Mouse (Mus musculus): ENCODE measurements at regions not wholly inside any gene's neighbourhood (a gene's known extent, or its start where the extent isn't known, plus 50 kb on each side); places are given as distances from the start of the nearest gene placed in this dataset.

GRCm38 (mm10) chr7:111257842-111258241 lies 175.0 kb upstream of the Eif4g2 start:
- no peak for DNase-seq (ENCODE audit: low spot score in 2 of 2)
- intact Hi-C loops (cut with DNase I): no loop called here

GRCm38 (mm10) chr7:111256199-111256598 lies 173.4 kb upstream of the Eif4g2 start:
- intact Hi-C loops (cut with DNase I): no loop called here

DNA sequence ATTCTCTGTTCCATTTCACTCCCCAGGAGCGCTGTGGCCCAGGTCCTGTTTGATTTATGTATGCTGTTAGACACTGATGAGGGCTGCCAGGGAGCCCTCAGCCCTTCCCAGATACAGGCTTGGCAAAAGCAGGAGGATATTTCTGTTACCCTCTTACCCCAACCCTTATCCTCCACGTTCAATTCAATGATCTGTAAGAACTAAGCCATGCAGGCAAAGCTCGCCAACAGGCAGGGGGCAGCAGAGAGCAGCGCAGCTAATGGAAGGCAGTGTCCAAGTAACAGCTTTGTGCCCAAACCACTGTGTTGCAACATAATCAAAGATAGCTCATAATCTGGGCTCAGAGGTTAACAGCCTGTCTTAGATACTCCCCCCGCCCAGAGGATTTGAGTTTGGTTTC lies 166.8 kb upstream of the Eif4g2 start:
- intact Hi-C loops (cut with DNase I): loop anchor here (10.0 kb wide), 2 partner anchors 165 to 535 kb away; partner anchors contain the start of gene Eif4g2
- DNase-seq (ENCODE audit: low spot score in 2 of 2): peak; percentile 71 to 81

More at GRCm38 (mm10) chr7:111256199-111256598, 173.4 kb upstream of the Eif4g2 start:
- DNase-seq (ENCODE audit: low spot score in 2 of 2): no peak

DNA sequence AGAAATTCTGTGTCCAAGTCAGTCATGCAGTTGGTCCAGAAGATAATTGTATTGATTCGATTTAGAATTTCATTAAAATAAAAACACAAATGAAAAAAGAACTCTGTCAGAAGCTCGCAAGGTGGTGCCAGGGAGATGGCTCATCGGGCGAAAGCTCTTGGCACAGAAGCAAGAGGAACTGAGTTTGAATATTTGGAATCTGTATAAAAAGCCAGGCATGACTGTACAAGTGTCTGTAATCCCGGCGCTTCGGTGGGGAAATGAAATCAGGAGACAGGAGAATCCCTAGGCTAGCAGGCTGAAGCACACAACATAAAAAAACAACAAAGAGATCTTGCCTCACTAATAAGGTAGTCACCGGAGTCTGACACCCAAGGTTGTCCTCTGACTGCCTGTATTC lies 162.7 kb upstream of the Eif4g2 start:
- DNase-seq (ENCODE audit: low spot score in 2 of 2): peak; percentile 43 to 81
- intact Hi-C loops (cut with DNase I): loop anchor here (10.0 kb wide), 2 partner anchors 161 to 539 kb away; partner anchors contain the start of gene Eif4g2

- intact Hi-C loops (cut with DNase I): loop anchor here (10.0 kb wide), 2 partner anchors 160 to 540 kb away; partner anchors contain the start of gene Eif4g2
- DNase-seq (ENCODE audit: low spot score in 2 of 2): no peak
Observed at GRCm38 (mm10) chr7:111245067-111245466, 162.2 kb upstream of the Eif4g2 start.

DNA sequence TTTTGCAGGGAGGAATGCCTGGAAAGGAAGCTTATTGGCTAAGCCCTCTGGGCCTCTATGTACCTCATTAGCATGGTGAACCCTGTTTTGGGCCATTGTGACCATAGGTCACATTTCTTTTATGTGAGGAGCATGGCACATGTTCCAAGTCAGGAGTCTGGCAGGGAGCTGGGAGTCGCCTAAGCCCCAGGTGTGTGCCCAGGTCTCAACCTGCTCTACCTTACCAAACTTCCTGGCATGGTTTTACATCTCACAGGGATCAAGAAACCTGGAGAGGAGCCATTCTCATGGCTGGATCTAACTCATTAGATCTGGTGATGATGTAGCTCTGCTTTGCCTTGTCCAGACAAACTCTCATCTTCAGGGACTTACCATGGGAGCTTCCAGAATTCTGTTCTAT lies 161.0 kb upstream of the Eif4g2 start:
- intact Hi-C loops (cut with DNase I): loop anchor here (5.0 to 10.0 kb wide), 3 partner anchors 159 to 723 kb away; partner anchors contain the start of gene Eif4g2
- no peak for DNase-seq (ENCODE audit: low spot score in 2 of 2)

GRCm38 (mm10) chr7:111242646-111243045 lies 159.8 kb upstream of the Eif4g2 start:
- intact Hi-C loops (cut with DNase I): loop anchor here (5.0 to 10.0 kb wide), 3 partner anchors 158 to 725 kb away; partner anchors contain the start of gene Eif4g2
- no peak for DNase-seq (ENCODE audit: low spot score in 2 of 2)

- peak; percentile 40 to 52 for DNase-seq (ENCODE audit: low spot score in 2 of 2)
Observed at GRCm38 (mm10) chr7:111241538-111241937, 158.7 kb upstream of the Eif4g2 start.

GRCm38 (mm10) chr7:111240234-111240826 lies 157.5 kb upstream of the Eif4g2 start:
- no peak for DNase-seq (ENCODE audit: low spot score in 2 of 2)
- intact Hi-C loops (cut with DNase I): loop anchor here (5.0 to 10.0 kb wide), 3 partner anchors 156 to 727 kb away; partner anchors contain the start of gene Eif4g2

More at GRCm38 (mm10) chr7:111241538-111241937, 158.7 kb upstream of the Eif4g2 start:
- intact Hi-C loops (cut with DNase I): loop anchor here (1.0 to 10.0 kb wide), 4 partner anchors 59 to 726 kb away; partner anchors contain the start of gene Eif4g2

DNA sequence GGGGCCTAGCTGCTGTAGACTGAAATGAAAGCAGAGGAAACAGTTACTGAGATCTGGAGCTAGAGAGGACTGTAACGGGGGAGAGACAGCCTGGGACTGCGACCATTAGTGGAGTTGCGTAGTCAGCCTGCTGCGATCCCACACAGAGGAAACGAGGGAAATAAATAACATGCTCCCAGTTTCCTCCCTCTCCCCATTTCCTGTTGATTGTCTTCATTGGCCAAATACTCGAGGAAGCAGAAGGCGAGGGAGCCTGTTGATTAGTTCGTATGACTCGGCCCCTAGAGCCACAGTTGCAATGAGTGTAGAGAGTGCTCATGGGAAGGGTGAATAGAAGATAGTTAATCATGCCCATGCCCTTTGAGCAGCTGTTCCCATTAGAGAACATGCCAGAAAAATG lies 155.0 kb upstream of the Eif4g2 start:
- intact Hi-C loops (cut with DNase I): loop anchor here (5.0 kb wide), 1 partner anchor 191 kb away; no protein-coding TSS in a partner anchor
- no peak for DNase-seq (ENCODE audit: low spot score in 2 of 2)

GRCm38 (mm10) chr7:111230630-111231029 lies 147.8 kb upstream of the Eif4g2 start:
- intact Hi-C loops (cut with DNase I): no loop called here
- peak; percentile 17 to 73 for DNase-seq (ENCODE audit: low spot score in 2 of 2)

GRCm38 (mm10) chr7:111227082-111227481 lies 144.3 kb upstream of the Eif4g2 start:
- no peak for DNase-seq (ENCODE audit: low spot score in 2 of 2)
- intact Hi-C loops (cut with DNase I): no loop called here

DNA sequence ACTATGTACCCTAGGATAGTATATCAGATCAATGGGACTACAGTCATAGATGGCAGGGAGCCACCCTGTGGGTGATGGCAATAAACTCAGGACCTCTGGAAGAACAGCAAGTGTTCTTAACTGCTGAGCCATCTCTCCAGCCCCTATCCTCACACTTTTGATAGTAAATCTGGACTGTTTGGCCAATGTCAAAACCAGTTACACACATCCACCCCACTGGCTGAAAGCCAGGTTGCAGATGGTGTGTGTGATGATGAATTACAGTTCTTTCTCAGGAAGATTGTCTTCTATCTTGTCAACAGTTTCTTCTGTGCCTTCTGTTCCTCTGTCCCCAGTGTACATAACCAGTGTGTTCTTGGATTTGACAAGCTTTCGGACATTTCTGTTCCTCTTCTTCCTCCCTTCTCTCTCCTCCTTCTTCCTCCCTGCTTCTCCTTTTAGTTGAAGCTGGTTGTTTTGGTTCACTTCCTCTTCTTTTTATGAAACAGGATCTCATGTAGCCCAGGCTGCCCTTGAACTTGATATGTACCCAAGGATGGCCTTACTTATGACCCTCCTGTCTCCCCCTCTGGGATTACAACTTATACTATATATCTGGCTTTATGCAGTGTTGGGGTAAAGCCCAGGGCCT lies 143.3 kb upstream of the Eif4g2 start:
- intact Hi-C loops (cut with DNase I): no loop called here
- no peak for DNase-seq (ENCODE audit: low spot score in 2 of 2)

- DNase-seq (ENCODE audit: low spot score in 2 of 2): no peak
- intact Hi-C loops (cut with DNase I): no loop called here
Observed at GRCm38 (mm10) chr7:111215586-111215985, 132.8 kb upstream of the Eif4g2 start.

GRCm38 (mm10) chr7:111214226-111214906 lies 131.5 kb upstream of the Eif4g2 start:
- no peak for DNase-seq (ENCODE audit: low spot score in 2 of 2)
- intact Hi-C loops (cut with DNase I): no loop called here

- no peak for DNase-seq (ENCODE audit: low spot score in 2 of 2)
- intact Hi-C loops (cut with DNase I): no loop called here
Observed at GRCm38 (mm10) chr7:111212188-111212587, 129.4 kb upstream of the Eif4g2 start.

DNA sequence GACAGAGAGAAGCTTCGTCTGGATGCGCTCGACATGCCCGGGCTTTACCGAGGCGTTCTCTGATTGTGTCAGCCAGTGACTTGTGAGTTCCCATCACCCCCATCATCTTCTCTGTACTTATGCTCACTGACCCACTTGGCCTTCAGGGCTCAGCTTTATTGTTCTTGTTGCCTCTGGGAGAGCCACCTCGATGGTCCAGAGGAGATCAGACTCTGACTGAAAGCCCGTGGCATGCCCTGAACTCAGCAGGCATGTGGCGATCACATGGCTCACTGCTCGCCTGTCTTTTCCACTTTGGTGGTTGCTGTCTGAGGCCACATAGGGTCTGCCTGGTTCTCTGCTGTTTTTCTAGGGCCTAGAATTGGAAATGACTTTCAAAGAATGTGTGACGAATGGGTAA lies 128.8 kb upstream of the Eif4g2 start:
- intact Hi-C loops (cut with DNase I): no loop called here
- DNase-seq (ENCODE audit: low spot score in 2 of 2): no peak

DNA sequence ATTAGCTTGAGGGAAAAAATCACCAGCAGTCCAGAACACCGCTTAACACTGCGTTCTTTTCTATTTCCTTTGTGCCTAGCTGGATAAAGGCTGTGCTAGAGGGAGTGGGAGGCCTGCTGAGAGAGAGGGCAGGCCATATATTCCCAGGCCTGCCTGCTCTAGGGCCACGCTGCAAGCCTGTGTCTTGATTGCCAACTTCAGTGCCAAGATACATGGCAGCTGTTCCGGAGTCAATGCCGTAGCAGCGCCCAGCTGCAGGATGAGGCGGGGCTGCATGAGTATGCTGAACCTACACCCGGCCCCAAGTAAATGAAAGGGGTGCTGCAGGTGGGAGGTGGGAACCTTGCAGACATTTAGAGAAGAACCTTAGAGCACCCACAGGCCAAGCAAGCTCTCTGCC lies 127.5 kb upstream of the Eif4g2 start:
- intact Hi-C loops (cut with DNase I): no loop called here
- no peak for DNase-seq (ENCODE audit: low spot score in 2 of 2)

DNA sequence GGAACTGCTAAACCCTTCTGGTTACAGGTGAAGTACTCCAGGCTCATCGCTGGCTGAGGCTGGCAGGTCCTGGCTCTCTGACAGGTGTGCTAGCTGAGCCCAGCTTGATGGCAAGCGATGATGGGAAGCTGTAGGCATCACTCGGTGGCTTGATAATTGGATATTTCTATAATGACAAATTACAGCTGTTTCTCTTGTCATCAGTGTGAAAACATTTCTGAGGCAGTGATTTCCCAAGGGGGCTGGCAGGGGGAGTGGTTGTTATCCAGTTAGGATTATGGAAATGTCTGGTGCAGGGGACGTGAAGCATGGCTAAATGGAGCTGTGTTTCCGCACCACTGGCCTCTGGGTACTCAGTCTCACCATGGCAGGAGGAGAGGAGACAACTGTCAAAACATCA lies 123.0 kb upstream of the Eif4g2 start:
- intact Hi-C loops (cut with DNase I): no loop called here
- no peak for DNase-seq (ENCODE audit: low spot score in 2 of 2)

DNA sequence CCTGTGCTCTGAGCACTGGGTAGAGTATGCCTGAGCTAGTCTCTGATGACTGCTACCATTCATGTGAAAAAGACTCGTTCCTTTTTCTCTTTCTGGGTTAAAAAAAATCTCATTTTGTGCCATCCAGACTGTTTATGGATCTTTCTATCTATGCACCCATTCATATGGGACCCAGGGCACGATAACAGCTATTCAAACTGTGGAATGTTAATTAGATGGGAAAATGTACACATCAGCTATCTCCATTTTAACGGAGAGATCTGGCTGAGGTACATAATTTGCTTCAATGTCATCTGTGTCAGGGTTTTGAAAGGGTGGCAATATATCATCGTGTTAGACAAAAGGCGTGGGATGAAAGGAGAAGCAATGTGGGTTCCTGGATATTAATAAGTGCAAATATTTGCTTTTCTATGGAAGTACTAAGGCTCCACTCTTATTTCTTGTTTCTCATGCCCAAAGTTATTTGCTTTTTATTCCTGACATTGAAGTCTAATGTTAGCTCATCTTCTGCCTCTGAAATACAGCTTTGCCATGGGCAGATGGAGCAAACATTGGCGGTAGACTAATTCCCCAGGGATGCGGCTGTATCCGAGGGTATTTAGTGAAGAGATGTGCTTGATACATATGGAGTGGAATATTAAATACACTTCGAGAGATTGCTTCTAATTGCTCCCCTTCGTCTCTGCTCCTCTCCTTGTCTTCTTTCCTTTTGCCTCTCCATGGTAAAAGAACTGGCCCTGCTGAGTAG lies 116.0 kb upstream of the Eif4g2 start:
- intact Hi-C loops (cut with DNase I): no loop called here
- DNase-seq (ENCODE audit: low spot score in 2 of 2): no peak

All from left cerebral cortex, postnatal 25 days (tissue).